Mouse (Mus musculus): ENCODE data around the gene Myh6. TPM values are rescaled to one million over a fixed set of nuclear protein-coding genes. Genes with fewer than 3 reads are reported as not detected.

Myh6 gene
- polyA plus RNA-seq, 2 experiments, result 2.1 to 7.3 TPM

DNA sequence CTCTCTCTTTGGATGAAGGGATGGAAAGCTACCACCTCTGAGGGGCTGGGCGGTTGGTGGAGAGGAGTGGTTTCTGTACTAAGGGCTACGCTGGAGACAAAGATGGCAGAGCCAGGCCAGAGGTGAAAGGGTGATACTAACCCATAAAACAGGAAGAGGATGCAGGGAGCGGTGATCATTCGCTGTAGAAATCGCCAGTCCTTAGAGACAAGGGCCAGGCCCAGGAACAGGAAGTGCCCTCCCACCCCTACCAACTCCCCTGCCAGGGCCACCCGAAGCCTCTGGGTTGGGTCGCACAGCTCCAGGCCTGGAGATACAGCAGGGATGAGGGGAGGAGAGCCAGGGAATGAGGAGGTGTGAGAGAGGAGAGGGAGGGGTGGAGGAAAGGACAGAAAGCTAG lies 58.0 kb downstream of the Myh6 start:
- DNase-seq (ENCODE audit: low spot score), result no peak
- H3K27me3 ChIP-seq (ENCODE audit: control insufficient read depth, insufficient read depth, low read length), result no peaks in the 10 kb centered on the region
- H3K9me3 ChIP-seq (ENCODE audit: control insufficient read depth, low read length), result no peaks in the 10 kb centered on the region
- H3K36me3 ChIP-seq (ENCODE audit: control insufficient read depth, insufficient read depth, low read length), result peaks cover 65% of the 10 kb centered on the region
- no peak for TF ChIP-seq POLR2A (IDR thresholded peaks at IDR 0.05; ENCODE audit: borderline replicate concordance, extremely low read depth, insufficient read depth, insufficient read length)
- H3K4me1 ChIP-seq (ENCODE audit: control insufficient read depth, insufficient read depth, low read length), result peaks cover 13% of the 10 kb centered on the region
- H3K27ac ChIP-seq (replicated peaks; ENCODE audit: low read depth, low read length), result no peak overlapping the region
- 81% methylated on average over 7 of the region's 7 CpGs for WGBS
- H3K4me2 ChIP-seq (replicated peaks; ENCODE audit: low read depth, low read length, severe bottlenecking), result no peak overlapping the region
- no peak overlapping the region for H3K4me3 ChIP-seq (replicated peaks; ENCODE audit: low read length)
- no peak overlapping the region for H3K9ac ChIP-seq (ENCODE audit: low read depth, low read length, severe bottlenecking)
- no peak for ATAC-seq (ENCODE audit: low FRiP score, low read depth)

- Histone ChIP-seq H3K27ac (replicated peaks; ENCODE audit: low read depth, low read length) (no peak overlapping the region), H3K4me1 (ENCODE audit: control insufficient read depth, insufficient read depth, low read length) (no peaks in the 10 kb centered on the region), H3K4me2 (replicated peaks; ENCODE audit: low read depth, low read length, severe bottlenecking) (no peak overlapping the region), H3K36me3 (ENCODE audit: control insufficient read depth, insufficient read depth, low read length) (peaks cover 47% of the 10 kb centered on the region), H3K9me3 (ENCODE audit: control insufficient read depth, low read length) (no peaks in the 10 kb centered on the region), H3K9ac (ENCODE audit: low read depth, low read length, severe bottlenecking) (no peak overlapping the region), H3K4me3 (replicated peaks; ENCODE audit: low read length) (no peak overlapping the region), H3K27me3 (ENCODE audit: control insufficient read depth, insufficient read depth, low read length) (no peaks in the 10 kb centered on the region)
- ATAC-seq (ENCODE audit: low FRiP score, low read depth), result no peak
- no peak for TF ChIP-seq POLR2A (IDR thresholded peaks at IDR 0.05; ENCODE audit: borderline replicate concordance, extremely low read depth, insufficient read depth, insufficient read length)
- DNase-seq (ENCODE audit: low spot score), result no peak
- WGBS, result 85% methylated on average over 4 of the region's 4 CpGs
Observed at GRCm38 (mm10) chr14:54903641-54904040, 63.1 kb downstream of the Myh6 start.

- Histone ChIP-seq H3K9ac (ENCODE audit: low read depth, low read length, severe bottlenecking) (no peak overlapping the region), H3K9me3 (ENCODE audit: control insufficient read depth, low read length) (no peaks in the 10 kb centered on the region), H3K4me2 (replicated peaks; ENCODE audit: low read depth, low read length, severe bottlenecking) (no peak overlapping the region), H3K36me3 (ENCODE audit: control insufficient read depth, insufficient read depth, low read length) (peaks cover 52% of the 10 kb centered on the region), H3K27me3 (ENCODE audit: control insufficient read depth, insufficient read depth, low read length) (no peaks in the 10 kb centered on the region), H3K4me3 (replicated peaks; ENCODE audit: low read length) (no peak overlapping the region), H3K27ac (replicated peaks; ENCODE audit: low read depth, low read length) (no peak overlapping the region), H3K4me1 (ENCODE audit: control insufficient read depth, insufficient read depth, low read length) (peaks cover 5% of the 10 kb centered on the region)
- DNase-seq (ENCODE audit: low spot score), result peak; percentile 93
- peak; percentile 66 for ATAC-seq (ENCODE audit: low FRiP score, low read depth)
- no peak for TF ChIP-seq POLR2A (IDR thresholded peaks at IDR 0.05; ENCODE audit: borderline replicate concordance, extremely low read depth, insufficient read depth, insufficient read length)
- WGBS, result 0% methylated on average over 3 of the region's 3 CpGs
Observed at GRCm38 (mm10) chr14:54900383-54900782, 66.3 kb downstream of the Myh6 start.

- no peak for TF ChIP-seq POLR2A (IDR thresholded peaks at IDR 0.05; ENCODE audit: borderline replicate concordance, extremely low read depth, insufficient read depth, insufficient read length)
- peaks cover 5% of the 10 kb centered on the region for H3K4me1 ChIP-seq (ENCODE audit: control insufficient read depth, insufficient read depth, low read length)
- no peaks in the 10 kb centered on the region for H3K27me3 ChIP-seq (ENCODE audit: control insufficient read depth, insufficient read depth, low read length)
- H3K4me2 ChIP-seq (replicated peaks; ENCODE audit: low read depth, low read length, severe bottlenecking), result no peak overlapping the region
- WGBS, result 53% methylated on average over 2 of the region's 2 CpGs
- no peak overlapping the region for H3K4me3 ChIP-seq (replicated peaks; ENCODE audit: low read length)
- H3K9ac ChIP-seq (ENCODE audit: low read depth, low read length, severe bottlenecking), result no peak overlapping the region
- H3K36me3 ChIP-seq (ENCODE audit: control insufficient read depth, insufficient read depth, low read length), result peaks cover 39% of the 10 kb centered on the region
- ATAC-seq (ENCODE audit: low FRiP score, low read depth), result no peak
- H3K27ac ChIP-seq (replicated peaks; ENCODE audit: low read depth, low read length), result 0 out of 2 replicates have a peak overlapping the region, but pooled peaks have one; percentile 26
- no peaks in the 10 kb centered on the region for H3K9me3 ChIP-seq (ENCODE audit: control insufficient read depth, low read length)
- no peak for DNase-seq (ENCODE audit: low spot score)
Observed at GRCm38 (mm10) chr14:54897445-54897844, 69.3 kb downstream of the Myh6 start.

DNA sequence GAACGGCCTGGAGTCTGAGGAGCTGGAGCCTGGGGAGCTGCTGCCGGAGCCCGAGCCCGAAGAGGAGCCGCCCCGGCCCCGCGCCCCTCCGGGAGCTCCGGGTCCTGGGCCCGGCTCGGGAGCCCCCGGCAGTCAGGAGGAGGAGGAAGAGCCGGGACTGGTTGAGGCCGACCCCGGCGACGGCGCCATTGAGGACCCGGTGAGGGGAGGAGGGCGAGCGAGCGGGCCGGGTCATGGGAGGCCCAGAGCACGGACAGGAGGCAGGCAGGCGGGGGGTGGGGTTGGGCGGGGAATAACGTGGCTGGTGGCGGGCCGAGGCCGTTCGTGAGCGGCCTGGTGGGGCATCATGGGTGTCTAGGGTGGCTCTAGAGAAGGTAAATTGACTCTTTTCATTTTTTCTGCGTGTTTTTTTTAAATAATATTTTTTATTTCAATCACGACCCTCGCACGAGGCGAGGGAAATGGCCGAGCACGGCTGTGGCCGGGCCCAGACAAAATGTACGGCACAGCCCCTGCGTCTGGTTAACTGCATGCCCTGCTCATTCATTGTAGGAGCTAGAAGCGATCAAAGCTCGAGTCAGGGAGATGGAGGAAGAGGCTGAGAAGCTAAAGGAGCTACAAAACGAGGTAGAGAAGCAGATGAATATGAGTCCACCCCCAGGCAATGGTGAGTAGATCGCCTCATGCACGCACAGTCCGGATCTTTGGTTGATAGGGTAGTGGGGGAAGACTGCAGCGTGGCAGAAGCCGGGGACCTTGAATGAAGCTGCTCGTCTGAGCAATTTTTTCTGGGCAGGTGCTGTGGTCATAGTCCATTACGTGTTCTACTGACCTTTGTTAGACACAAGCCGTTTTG lies 72.2 kb downstream of the Myh6 start:
- TF ChIP-seq POLR2A (IDR thresholded peaks at IDR 0.05; ENCODE audit: borderline replicate concordance, extremely low read depth, insufficient read depth, insufficient read length), result 0 out of 2 replicates have a peak, but pooled peaks have one; percentile 12
- peak overlapping the region; percentile 95 for H3K27ac ChIP-seq (replicated peaks; ENCODE audit: low read depth, low read length)
- H3K27me3 ChIP-seq (ENCODE audit: control insufficient read depth, insufficient read depth, low read length), result no peaks in the 10 kb centered on the region
- peak overlapping the region; percentile 98 for H3K4me3 ChIP-seq (replicated peaks; ENCODE audit: low read length)
- H3K36me3 ChIP-seq (ENCODE audit: control insufficient read depth, insufficient read depth, low read length), result peaks cover 39% of the 10 kb centered on the region
- H3K9ac ChIP-seq (ENCODE audit: low read depth, low read length, severe bottlenecking), result peak overlapping the region; percentile 99
- peak overlapping the region; percentile 74 for H3K4me2 ChIP-seq (replicated peaks; ENCODE audit: low read depth, low read length, severe bottlenecking)
- no peaks in the 10 kb centered on the region for H3K9me3 ChIP-seq (ENCODE audit: control insufficient read depth, low read length)
- peaks cover 5% of the 10 kb centered on the region for H3K4me1 ChIP-seq (ENCODE audit: control insufficient read depth, insufficient read depth, low read length)
- peak; percentile 32 for DNase-seq (ENCODE audit: low spot score)
- ATAC-seq (ENCODE audit: low FRiP score, low read depth), result peak; percentile 45
- under 1% methylated on average over 46 of the region's 54 CpGs for WGBS
